Comparison of ENCODE assay signal across 17 mouse cellular contexts in genomic region chr9:61780186-61780939, GRCm38 (mm10).
DNase-seq lines count a peak whose midpoint lies in the region; ATAC-seq and TF ChIP-seq lines count a peak whose summit lies in the region.
"Had no signal": no experiment of that assay in that cellular context is flagged by ENCODE, and none has a peak within 500 bp of the region (broad histone marks: within the 10 kb centered on the region; RNA-seq: fewer than 3 reads in every experiment).

No protein-coding gene starts in this region.

- TF ChIP-seq CTCF in liver, postnatal 0 days (IDR thresholded peaks at IDR 0.05; ENCODE audit: low read depth) = no peak

- 79% methylated on average over 9 of the region's 9 CpGs for WGBS in kidney, embryonic 15.5 days
- WGBS in liver, postnatal 0 days (ENCODE audit: insufficient replicate concordance) = 76% methylated on average over 9 of the region's 9 CpGs

- intact Hi-C loops in left cerebral cortex, postnatal 10 days (cut with DNase I) = no loop called here
- intact Hi-C loops in left cerebral cortex, postnatal 25 days (cut with DNase I) = no loop called here

- peaks cover 6% of the 10 kb centered on the region; the same call in 1 of the 2 replicates for H3K27me3 ChIP-seq in kidney, embryonic 15.5 days
- no peaks in the 10 kb centered on the region for H3K27me3 ChIP-seq in liver, postnatal 0 days (ENCODE audit: insufficient read depth, low read length)
- H3K27me3 ChIP-seq: forebrain, embryonic 13.5 days had no signal

- no peaks in the 10 kb centered on the region for H3K36me3 ChIP-seq in kidney, embryonic 15.5 days
- no peaks in the 10 kb centered on the region for H3K36me3 ChIP-seq in liver, postnatal 0 days (replicated peaks; ENCODE audit: insufficient read depth, low read length)
- H3K36me3 ChIP-seq: embryonic facial prominence, embryonic 15.5 days; liver, embryonic 12.5 days had no signal

- no peak overlapping the region for H3K4me3 ChIP-seq in kidney, embryonic 15.5 days (replicated peaks)
- H3K4me3 ChIP-seq in liver, postnatal 0 days (ENCODE audit: low read depth, low read length) = no peak overlapping the region
- H3K4me3 ChIP-seq: embryonic facial prominence, embryonic 15.5 days; forebrain, embryonic 13.5 days; liver, embryonic 12.5 days had no signal

- peak; percentile 77 for ATAC-seq in cerebellum, adult (ENCODE audit: insufficient number of reproducible peaks, low FRiP score, low TSS enrichment)
- ATAC-seq in kidney, embryonic 15.5 days (replicated peaks; ENCODE audit: low FRiP score) = no peak
- ATAC-seq in liver, postnatal 0 days = no peak
- ATAC-seq: forebrain, embryonic 13.5 days; liver, embryonic 12.5 days had no signal

- no peaks in the 10 kb centered on the region for H3K4me1 ChIP-seq in kidney, embryonic 15.5 days
- H3K4me1 ChIP-seq in liver, postnatal 0 days (ENCODE audit: insufficient read depth) = no peaks in the 10 kb centered on the region
- H3K4me1 ChIP-seq: embryonic facial prominence, embryonic 15.5 days; forebrain, embryonic 13.5 days; liver, embryonic 12.5 days had no signal

- H3K9ac ChIP-seq in kidney, embryonic 15.5 days = no peak overlapping the region
- no peak overlapping the region for H3K9ac ChIP-seq in liver, postnatal 0 days (replicated peaks)
- H3K9ac ChIP-seq: embryonic facial prominence, embryonic 15.5 days; forebrain, embryonic 13.5 days; liver, embryonic 12.5 days had no signal

- no peak overlapping the region for H3K27ac ChIP-seq in kidney, embryonic 15.5 days
- no peak overlapping the region for H3K27ac ChIP-seq in liver, postnatal 0 days (ENCODE audit: low read depth)
- H3K27ac ChIP-seq: embryonic facial prominence, embryonic 15.5 days; forebrain, embryonic 13.5 days; liver, embryonic 12.5 days had no signal

- no peaks in the 10 kb centered on the region for H3K9me3 ChIP-seq in kidney, embryonic 15.5 days (replicated peaks)
- no peaks in the 10 kb centered on the region for H3K9me3 ChIP-seq in liver, postnatal 0 days (ENCODE audit: low read length)
- H3K9me3 ChIP-seq: embryonic facial prominence, embryonic 15.5 days; forebrain, embryonic 13.5 days; liver, embryonic 12.5 days had no signal

- H3K4me2 ChIP-seq in kidney, embryonic 15.5 days = no peak overlapping the region
- no peak overlapping the region for H3K4me2 ChIP-seq in liver, postnatal 0 days (ENCODE audit: low read depth, low read length)
- H3K4me2 ChIP-seq: embryonic facial prominence, embryonic 15.5 days; forebrain, embryonic 13.5 days; heart, embryonic 11.5 days; liver, embryonic 12.5 days; midbrain, embryonic 11.5 days had no signal

- DNase-seq in left cerebral cortex, adult 18-20 months (ENCODE audit: low spot score in 2 of 2) = peak; percentile 30 to 63
- DNase-seq in left cerebral cortex, postnatal 10 days (ENCODE audit: extremely low spot score in 1 of 2, low spot score in 2 of 2) = no peak
- DNase-seq in cerebellum, adult 9-11 months = peak; percentile 88
- peak; percentile 20 to 86 for DNase-seq in left cerebral cortex, postnatal 25 days (ENCODE audit: low spot score in 2 of 2)
- DNase-seq in yolk sac, embryonic 10.5 days (ENCODE audit: low spot score) = no peak
- DNase-seq in liver, postnatal 0 days = no peak
- DNase-seq: adrenal gland, postnatal 36 days; gastrocnemius, postnatal 36 days; kidney, postnatal 10 days; lung, postnatal 10 days had no signal

- no peak for TF ChIP-seq EP300 in liver, postnatal 0 days (IDR thresholded peaks at IDR 0.05; ENCODE audit: low read depth)

Comparison
In these comparisons a context has a peak if more than half of its experiments do, and no peak if none do; other contexts are left out.
1. DNase-seq: peak in left cerebral cortex, adult 18-20 months (2 of 2), cerebellum, adult 9-11 months (single experiment) and left cerebral cortex, postnatal 25 days (2 of 2); none in left cerebral cortex, postnatal 10 days (0 of 2), yolk sac, embryonic 10.5 days (single experiment) and liver, postnatal 0 days (single experiment).